Mouse (Mus musculus) embryonic facial prominence, embryonic 10.5 days (tissue): ENCODE data around the gene Rrnad1. TPM values are rescaled to one million over a fixed set of nuclear protein-coding genes. Genes with fewer than 3 reads are reported as not detected.

Experiments
- DNase-seq: peaks from one replicate; pipeline ENCODE4 v3.0.0-alpha.2; 2017; ENCODE audit warnings: low spot score
- H3K27ac ChIP-seq: fragments of 300-500 bp; sonication (generic); replicated peaks from 2 replicates; pipeline ENCODE4 v1.5.1; 2016; ENCODE audit warnings: mild to moderate bottlenecking
- H3K27me3 ChIP-seq: fragments of 300-500 bp; sonication (generic); replicated peaks from 2 replicates; pipeline ENCODE4 v1.6.1; 2016; ENCODE audit warnings: low read depth, mild to moderate bottlenecking; ENCODE audit not compliant: poor library complexity, severe bottlenecking
- H3K36me3 ChIP-seq: fragments of 300-500 bp; sonication (generic); replicated peaks from 2 replicates; pipeline ENCODE4 v1.6.1; 2016; ENCODE audit warnings: mild to moderate bottlenecking, moderate library complexity
- H3K4me1 ChIP-seq: fragments of 300-500 bp; sonication (generic); 2 replicates; pipeline ENCODE4 v1.6.1; 2016
- H3K4me3 ChIP-seq: fragments of 300-500 bp; sonication (generic); 2 replicates; pipeline ENCODE4 v1.5.1; 2016; ENCODE audit warnings: mild to moderate bottlenecking, moderate library complexity
- H3K9me3 ChIP-seq: fragments of 300-500 bp; sonication (generic); 2 replicates; pipeline ENCODE4 v1.6.1; 2016; ENCODE audit warnings: mild to moderate bottlenecking
- WGBS: fragments of 180-500 bp; shearing (Covaris S2); methylation state at CpG from one replicate; pipeline ENCODE4 v1.1.7; 2016; 5-methylcytosine and 5-hydroxymethylcytosine counted together
- polyA plus RNA-seq: library from polyadenylated mRNA; unstranded; fragments of >200 nt; fragmentation: Nextera tagmentation; extraction: Ambion mirVana; gene quantifications from 2 replicates; pipeline ENCODE4 v1.2.1, GENCODE M21; 2016

The Rrnad1 gene
- polyA plus RNA-seq, 1 experiment from 2014 or later, result 21.5 TPM

DNA sequence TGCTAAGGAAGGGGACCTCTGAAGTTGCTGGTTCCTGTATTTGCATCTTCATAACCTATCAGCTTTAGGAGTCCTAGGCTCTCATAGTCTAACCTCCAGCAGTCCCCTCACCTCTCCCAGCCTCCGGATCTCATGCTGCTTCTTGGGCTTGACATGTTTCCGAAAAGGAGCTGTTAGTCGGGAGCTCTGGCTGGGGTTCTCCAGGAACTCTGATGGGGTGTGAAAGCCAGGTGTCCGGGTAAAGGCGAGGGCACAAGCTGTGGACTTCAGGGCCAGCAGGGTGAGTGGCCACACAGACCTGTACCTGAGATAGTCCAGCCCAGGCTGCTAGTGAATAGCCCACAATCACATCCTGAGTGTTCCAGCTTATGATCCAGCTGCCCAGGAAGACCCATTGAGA is 3.1 kb downstream of the Rrnad1 start:
- DNase-seq, result no peak
- no peaks in the 10 kb centered on the region for H3K27me3 ChIP-seq
- H3K27ac ChIP-seq, result no peak overlapping the region
- WGBS, result 95% methylated on average over 5 of the region's 5 CpGs
- peaks cover 32% of the 10 kb centered on the region for H3K4me1 ChIP-seq
- H3K9me3 ChIP-seq, result no peaks in the 10 kb centered on the region
- no peak overlapping the region for H3K4me3 ChIP-seq
- H3K36me3 ChIP-seq, result peaks cover 69% of the 10 kb centered on the region

DNA sequence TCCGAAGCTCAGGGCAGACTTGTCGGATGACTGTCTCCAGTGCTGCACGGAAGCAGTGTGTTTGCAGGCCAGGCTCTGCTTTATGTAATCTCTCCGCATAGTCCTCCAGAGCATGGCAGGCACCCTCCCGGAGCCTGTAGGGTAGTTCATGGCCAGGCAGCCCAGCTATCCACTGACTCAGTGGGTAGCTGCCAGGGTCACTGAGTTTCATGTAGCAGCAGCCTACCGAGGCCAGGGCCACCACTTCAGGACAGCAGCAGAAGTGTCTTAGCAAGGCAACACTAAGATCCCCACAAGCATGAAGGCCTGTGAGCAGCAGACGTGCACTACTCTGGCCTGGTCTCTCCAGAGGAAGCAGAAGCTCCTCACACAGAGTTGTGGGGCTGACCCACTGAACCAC is 5.5 kb downstream of the Rrnad1 start:
- no peak for DNase-seq
- Histone ChIP-seq H3K27ac (no peak overlapping the region), H3K4me1 (peaks cover 19% of the 10 kb centered on the region), H3K36me3 (peaks cover 65% of the 10 kb centered on the region), H3K4me3 (no peak overlapping the region), H3K9me3 (no peaks in the 10 kb centered on the region), H3K27me3 (no peaks in the 10 kb centered on the region)
- WGBS, result 90% methylated on average over 7 of the region's 7 CpGs

DNA sequence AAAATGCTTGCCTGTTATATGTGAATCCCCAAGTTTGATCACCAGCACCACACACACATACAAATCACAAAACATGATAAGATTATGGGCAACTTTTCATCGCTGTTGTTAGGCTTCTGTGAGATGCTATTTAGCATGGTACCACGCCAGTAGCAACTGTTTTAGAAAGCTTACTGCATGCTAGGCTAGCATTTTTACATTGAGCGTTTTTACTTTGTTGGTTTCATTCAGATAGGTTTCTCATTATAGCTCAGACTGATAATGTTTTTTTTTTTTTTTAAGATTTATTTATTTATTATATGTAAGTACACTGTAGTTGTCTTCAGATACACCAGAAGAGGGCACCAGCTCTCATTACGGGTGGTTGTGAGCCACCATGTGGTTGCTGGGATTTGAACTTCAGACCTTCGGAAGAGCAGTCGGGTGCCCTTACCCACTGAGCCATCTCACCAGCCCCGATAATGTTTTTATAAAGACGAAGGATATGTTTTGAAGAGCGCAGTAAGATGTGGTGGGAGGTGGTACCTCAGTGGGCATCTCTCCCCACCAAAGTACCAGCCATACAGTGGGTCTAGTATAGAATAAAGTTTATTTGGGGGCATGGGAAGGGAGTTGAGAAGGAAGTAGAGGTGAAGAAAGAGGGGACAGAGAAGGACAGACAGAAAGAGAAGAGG is 10.1 kb downstream of the Rrnad1 start:
- Histone ChIP-seq H3K27ac (0 out of 2 replicates have a peak overlapping the region, but pooled peaks have one; percentile 84), H3K9me3 (no peaks in the 10 kb centered on the region), H3K4me3 (peak overlapping the region; percentile 66), H3K36me3 (peaks cover 63% of the 10 kb centered on the region), H3K4me1 (peaks cover 10% of the 10 kb centered on the region), H3K27me3 (no peaks in the 10 kb centered on the region)
- 67% methylated on average over 9 of the region's 9 CpGs for WGBS
- no peak for DNase-seq

DNA sequence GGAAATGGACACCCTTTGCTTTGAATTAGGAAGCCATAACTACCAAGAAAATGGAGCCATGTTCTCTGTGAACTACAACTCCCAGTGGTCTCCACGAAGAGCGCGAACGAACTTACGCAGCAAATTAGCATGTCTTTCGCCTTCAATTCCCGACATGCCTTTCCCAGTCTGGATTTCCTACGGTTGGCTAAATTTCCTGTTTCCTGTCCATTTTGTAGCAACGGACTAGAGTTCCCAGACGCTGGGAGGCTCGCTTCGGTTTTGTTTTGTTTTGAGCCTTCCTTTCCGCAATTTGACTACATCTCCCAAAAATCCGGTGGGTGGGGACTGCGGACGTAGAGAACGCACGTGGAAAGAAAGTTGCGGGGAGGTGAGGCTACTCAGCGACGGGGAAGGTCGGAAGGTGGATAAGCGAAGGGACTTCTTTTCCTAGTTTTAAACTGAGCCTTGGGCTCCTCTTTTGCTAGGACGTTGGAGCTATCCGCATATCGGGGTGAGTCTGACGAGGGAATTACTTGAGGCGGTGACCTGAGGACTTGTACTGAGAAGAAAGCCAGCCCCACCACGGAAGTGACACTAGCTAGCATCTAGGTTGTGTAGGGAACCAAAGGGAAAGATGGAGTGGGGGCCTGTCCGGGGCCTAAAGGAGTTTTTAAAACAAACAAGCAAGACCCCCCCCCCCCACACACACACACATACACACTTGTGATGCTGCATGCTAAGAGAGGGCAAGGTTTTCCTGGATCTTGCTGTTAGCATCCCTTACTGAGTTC is 11.0 kb downstream of the Rrnad1 start, which contains the start of gene Mrpl24:
TSS of gene Mrpl24 (plus strand) at position 171 of the 773 bp plus-strand sequence.
- peak within 1 kb of the TSS; percentile 84 for H3K27ac ChIP-seq
- DNase-seq, result peak; percentile 81
- no peaks in the 10 kb centered on the region for H3K27me3 ChIP-seq
- no peaks in the 10 kb centered on the region for H3K9me3 ChIP-seq
- peaks cover 10% of the 10 kb centered on the region for H3K4me1 ChIP-seq
- peak within 1 kb of the TSS; percentile 66 for H3K4me3 ChIP-seq
- under 1% methylated on average over 30 of the region's 30 CpGs for WGBS
- peaks cover 63% of the 10 kb centered on the region for H3K36me3 ChIP-seq

DNA sequence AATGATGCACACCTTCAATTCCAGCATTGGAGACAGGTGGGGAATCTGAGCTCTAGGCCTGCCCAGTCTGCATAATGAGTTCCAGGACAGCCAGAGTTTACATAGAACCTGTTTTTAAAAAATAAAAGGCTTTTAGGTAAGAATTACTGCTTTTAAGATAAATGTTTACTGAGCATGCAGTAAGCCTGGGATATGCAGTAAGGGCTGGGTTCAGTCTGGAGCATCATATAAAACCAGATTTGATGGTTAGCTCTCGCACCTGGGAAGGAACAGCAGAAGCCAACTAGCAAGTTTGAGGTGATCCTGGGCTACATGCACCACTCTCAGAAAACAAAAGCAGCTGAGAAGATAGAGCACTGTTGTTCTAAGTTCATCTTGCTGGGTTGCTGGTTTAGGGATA is 12.0 kb downstream of the Rrnad1 start:
- Histone ChIP-seq H3K4me3 (peak overlapping the region; percentile 66; the same call in 1 of the 2 replicates), H3K4me1 (peaks cover 10% of the 10 kb centered on the region), H3K9me3 (no peaks in the 10 kb centered on the region), H3K27ac (no peak overlapping the region), H3K27me3 (no peaks in the 10 kb centered on the region), H3K36me3 (peaks cover 63% of the 10 kb centered on the region)
- 92% methylated on average over 1 of the region's 1 CpGs for WGBS
- DNase-seq, result no peak

DNA sequence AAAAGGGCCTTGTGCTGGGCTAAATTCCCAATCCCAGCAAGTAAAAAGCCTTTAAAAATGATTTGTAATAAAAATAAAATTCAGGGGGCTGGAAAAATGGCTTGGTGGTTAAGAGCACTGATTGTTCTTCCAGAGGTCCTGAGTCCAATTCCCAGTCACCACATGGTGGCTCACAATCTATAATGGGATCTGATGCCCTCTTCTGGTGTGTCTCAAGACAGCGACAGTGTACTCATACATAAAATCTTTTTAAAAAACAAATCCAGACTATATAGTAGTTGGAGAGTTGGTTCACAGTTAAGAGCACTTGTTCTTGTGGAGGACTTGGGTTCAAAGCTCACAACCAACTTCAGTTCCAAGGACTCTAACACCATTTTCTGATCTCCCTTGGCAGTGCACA is 13.5 kb downstream of the Rrnad1 start:
- no peak for DNase-seq
- no peaks in the 10 kb centered on the region for H3K27me3 ChIP-seq
- H3K9me3 ChIP-seq, result no peaks in the 10 kb centered on the region
- no peak overlapping the region for H3K4me3 ChIP-seq
- H3K4me1 ChIP-seq, result peaks cover 13% of the 10 kb centered on the region
- peaks cover 57% of the 10 kb centered on the region for H3K36me3 ChIP-seq
- no peak overlapping the region for H3K27ac ChIP-seq
- 94% methylated on average over 1 of the region's 1 CpGs for WGBS

DNA sequence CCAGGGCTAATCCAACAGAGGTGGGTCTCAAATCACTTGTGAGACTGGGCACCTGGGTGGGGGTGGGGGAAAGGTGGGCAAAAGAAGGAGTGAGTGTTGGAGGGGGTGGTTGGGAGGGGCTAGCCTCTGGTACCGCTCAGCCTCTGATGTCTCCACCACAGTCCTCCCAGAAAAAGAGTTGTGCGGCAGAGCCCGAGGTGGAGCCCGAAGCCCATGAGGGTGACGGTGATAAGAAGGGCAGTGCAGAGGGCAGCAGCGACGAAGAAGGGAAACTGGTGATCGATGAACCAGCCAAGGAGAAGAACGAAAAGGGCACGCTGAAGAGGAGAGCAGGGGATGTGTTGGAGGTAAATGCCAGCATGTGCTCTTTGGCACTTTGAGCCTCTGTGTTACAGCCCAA is 16.6 kb downstream of the Rrnad1 start:
- DNase-seq, result no peak
- Histone ChIP-seq H3K27me3 (no peaks in the 10 kb centered on the region), H3K36me3 (peaks cover 55% of the 10 kb centered on the region), H3K9me3 (no peaks in the 10 kb centered on the region), H3K4me1 (peaks cover 34% of the 10 kb centered on the region), H3K27ac (no peak overlapping the region), H3K4me3 (no peak overlapping the region)
- WGBS, result 95% methylated on average over 10 of the region's 10 CpGs

DNA sequence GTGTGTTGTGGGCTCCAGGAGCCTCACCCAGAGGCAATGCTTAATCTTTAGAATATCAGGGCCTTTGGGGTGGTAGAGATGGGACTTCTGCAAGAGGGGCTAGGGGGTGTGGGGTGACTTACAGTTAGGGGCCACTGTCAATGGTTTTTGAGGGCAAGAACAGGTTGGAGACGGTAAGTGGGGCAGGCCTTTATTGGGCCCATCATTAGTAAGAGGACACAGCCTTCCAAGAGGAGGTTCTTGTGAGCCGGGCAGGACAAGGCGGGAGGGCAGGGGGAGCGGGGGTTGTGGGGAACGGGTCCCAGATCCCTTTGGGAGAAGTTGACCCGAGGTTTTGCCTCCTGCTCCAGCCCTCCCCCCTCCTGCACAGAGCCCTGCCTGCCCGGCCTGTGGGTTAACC is 17.0 kb downstream of the Rrnad1 start:
- Histone ChIP-seq H3K36me3 (peaks cover 55% of the 10 kb centered on the region), H3K4me3 (no peak overlapping the region), H3K27me3 (no peaks in the 10 kb centered on the region), H3K9me3 (no peaks in the 10 kb centered on the region), H3K4me1 (peaks cover 38% of the 10 kb centered on the region), H3K27ac (no peak overlapping the region)
- no peak for DNase-seq
- WGBS, result 82% methylated on average over 7 of the region's 7 CpGs

DNA sequence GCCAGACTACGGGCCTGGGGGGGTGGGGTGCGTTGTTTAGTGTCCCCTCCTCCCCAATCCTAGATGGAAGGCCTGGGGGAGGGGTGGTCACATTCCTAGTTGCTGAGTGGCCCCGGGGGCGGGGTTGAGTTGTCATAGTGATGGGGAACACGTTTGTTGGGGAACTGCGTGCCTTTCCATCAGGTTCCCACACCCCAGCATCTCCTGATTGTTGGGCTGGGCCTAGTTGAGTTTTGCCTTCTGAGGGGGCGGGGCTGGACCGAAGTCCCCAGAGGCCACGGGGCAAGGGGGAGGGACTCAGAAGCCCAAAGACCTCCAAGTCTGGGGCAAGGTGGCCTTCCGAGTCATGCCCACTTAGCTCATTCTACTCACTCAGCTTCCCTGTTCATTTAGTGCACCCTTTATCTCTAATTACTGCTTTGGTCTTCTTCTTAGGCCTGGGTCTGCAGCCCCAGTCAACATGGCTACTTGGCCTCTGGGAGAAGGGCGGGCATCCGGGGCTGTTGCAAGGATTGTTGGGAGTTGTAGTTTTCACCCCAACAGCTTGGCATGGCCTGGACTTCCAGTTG is 19.9 kb downstream of the Rrnad1 start:
- Histone ChIP-seq H3K4me3 (peak overlapping the region; percentile 99), H3K27me3 (no peaks in the 10 kb centered on the region), H3K9me3 (no peaks in the 10 kb centered on the region), H3K36me3 (peaks cover 33% of the 10 kb centered on the region), H3K27ac (peak overlapping the region; percentile 99), H3K4me1 (peaks cover 56% of the 10 kb centered on the region)
- WGBS, result 7% methylated on average over 12 of the region's 12 CpGs
- peak; percentile 92 for DNase-seq

DNA sequence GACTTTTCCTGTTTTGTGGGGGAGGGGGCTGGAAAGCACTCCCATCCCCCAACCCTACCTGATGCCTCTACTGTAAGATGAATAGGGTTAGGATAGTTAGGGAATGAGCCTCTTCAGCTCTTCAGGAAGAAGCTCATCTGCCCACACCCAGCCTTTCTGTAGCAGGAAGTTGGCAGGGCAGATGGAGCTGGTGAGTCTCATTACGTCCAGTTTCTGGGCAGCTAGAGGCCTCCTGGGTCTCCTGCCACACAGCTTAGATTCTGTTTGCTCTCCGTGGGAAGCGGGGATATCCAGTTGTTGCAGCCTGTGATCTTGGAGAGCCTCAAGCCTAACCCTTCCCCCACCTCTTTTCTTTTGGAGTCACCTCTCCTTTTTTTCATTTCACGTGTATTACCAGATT is 20.6 kb downstream of the Rrnad1 start:
- Histone ChIP-seq H3K4me3 (peak overlapping the region; percentile 99), H3K9me3 (no peaks in the 10 kb centered on the region), H3K4me1 (peaks cover 56% of the 10 kb centered on the region), H3K27ac (peak overlapping the region; percentile 99), H3K36me3 (peaks cover 26% of the 10 kb centered on the region), H3K27me3 (no peaks in the 10 kb centered on the region)
- DNase-seq, result peak; percentile 21
- 9% methylated on average over 4 of the region's 4 CpGs for WGBS

DNA sequence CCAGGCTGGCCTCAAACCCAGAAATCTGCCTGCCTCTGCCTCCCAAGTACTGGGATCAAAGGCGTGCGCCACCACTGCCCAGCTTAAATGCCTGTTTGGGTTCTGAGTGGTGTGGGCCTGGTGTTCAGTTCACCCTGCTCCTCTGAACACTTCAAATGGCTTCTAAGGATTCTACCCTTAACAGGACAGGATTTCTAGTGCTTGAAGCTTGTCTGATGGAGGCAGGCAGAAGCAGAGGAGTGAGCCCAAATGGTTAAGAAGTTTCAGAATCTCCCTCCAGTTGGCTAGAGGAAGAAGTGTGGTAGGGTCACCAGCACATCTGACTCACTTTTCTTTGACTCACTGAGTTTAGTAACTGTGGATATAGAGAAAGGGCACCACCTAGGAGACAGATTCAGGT is 21.1 kb downstream of the Rrnad1 start:
- H3K4me1 ChIP-seq, result peaks cover 56% of the 10 kb centered on the region
- 81% methylated on average over 2 of the region's 2 CpGs for WGBS

DNA sequence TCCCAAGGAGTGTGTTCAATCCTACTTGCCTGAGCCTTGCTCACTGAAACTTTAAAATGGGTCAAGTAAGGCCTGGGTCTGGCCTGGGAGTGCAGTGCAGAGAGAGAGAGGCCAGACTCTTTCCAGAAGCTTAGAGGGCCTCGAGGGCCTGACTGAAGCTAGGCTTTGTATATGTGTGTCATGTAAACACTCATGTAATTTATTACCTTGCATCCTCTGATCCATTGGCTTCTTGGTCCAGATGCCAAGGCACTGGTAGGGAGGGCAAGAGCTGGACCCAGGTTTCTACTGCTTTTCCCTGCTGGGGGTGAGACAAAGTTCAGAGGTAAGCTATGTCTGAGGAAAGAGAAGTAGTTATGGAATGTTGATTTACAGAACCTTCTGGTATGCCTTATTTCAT is 22.6 kb downstream of the Rrnad1 start:
- no peaks in the 10 kb centered on the region for H3K9me3 ChIP-seq
- no peaks in the 10 kb centered on the region for H3K27me3 ChIP-seq
- peaks cover 60% of the 10 kb centered on the region for H3K4me1 ChIP-seq
- DNase-seq, result no peak
- H3K4me3 ChIP-seq, result peak overlapping the region; percentile 99
- H3K27ac ChIP-seq, result peak overlapping the region; percentile 99
- peaks cover 6% of the 10 kb centered on the region for H3K36me3 ChIP-seq
- 10% methylated on average over 1 of the region's 1 CpGs for WGBS

More for the DNA sequence above, 21.1 kb downstream of the Rrnad1 start:
- Histone ChIP-seq H3K36me3 (peaks cover 21% of the 10 kb centered on the region), H3K4me3 (peak overlapping the region; percentile 99), H3K27me3 (no peaks in the 10 kb centered on the region), H3K27ac (peak overlapping the region; percentile 99), H3K9me3 (no peaks in the 10 kb centered on the region)
- DNase-seq, result no peak
